Mouse (Mus musculus): Measurements from ENCODE around the gene Gtsf2.

- TF ChIP-seq CTCF (conservative IDR thresholded peaks at IDR 0.05; ENCODE audit: low read length) (no peak), NANOG (IDR thresholded peaks at IDR 0.05; ENCODE audit: borderline replicate concordance, low read length) (no peak), POU5F1 (IDR thresholded peaks at IDR 0.05; ENCODE audit: borderline replicate concordance, low read length) (no peak)
Observed at GRCm38 (mm10) chr15:103472265-103472664, 24.0 kb upstream of the Gtsf2 start.

Measured in E14TG2a.4 (cell line).